Mouse (Mus musculus) embryo, embryonic 11 days (tissue): ENCODE results near the gene Calhm6.
A peak's percentile ranks its signal among the peaks of the same experiment; 100 is the strongest.

Source experiments
- DNase-seq: peaks from one replicate; pipeline ENCODE4 v3.0.0-alpha.2; 2015

Calhm6 gene

DNA sequence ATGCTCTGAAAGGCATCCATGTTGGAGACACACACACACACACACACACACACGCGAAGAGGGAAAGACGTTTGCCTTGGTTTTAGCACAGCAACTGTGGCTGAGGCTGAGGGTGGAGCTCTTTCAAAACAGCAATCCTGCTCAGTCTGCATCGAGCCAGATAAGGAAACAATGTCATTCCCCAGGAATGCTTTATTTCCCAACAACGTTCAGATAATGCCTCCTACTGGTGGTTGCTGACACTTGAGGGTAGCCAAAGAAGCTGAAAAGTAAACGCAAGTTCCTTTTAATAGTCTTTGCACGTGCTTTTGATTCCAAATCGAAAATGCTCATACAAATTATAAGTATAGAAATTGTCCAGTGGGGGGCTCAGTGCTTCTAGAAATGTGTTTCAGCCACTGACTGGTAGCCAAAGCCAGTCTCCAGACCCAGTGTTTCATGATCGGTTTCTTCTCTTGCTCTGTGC lies 31.3 kb downstream of the Calhm6 start, which contains the start of gene Calhm5:
Gene Calhm5 (minus strand): TSS at position 102 of the 466 bp plus-strand sequence.
- peak; percentile 61 for DNase-seq

GRCm38 (mm10) chr10:34095964-34096363 lies 31.8 kb downstream of the Calhm6 start:
- no peak for DNase-seq

- DNase-seq: no peak
Measured at GRCm38 (mm10) chr10:34095147-34095546, 32.6 kb downstream of the Calhm6 start.

DNA sequence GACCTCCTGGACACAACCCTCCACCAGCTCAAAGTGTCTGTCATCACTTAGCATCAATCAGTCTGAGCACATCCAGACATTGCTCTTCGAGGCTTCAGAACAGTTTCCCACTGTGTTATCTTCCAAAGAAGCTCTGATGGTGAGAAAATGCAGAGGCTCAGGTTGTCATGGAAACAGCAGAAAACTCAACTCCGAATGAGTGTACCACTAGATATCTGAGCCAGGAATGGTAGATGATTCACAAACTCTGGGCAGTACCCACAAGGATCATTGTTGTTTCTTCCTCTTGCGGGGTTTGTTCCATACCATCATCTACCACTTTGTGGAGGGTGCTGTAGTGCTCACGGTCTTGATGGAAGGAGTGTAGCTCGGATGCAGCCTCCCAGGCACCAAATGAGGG lies 35.9 kb downstream of the Calhm6 start:
- no peak for DNase-seq

- DNase-seq: no peak
Measured at GRCm38 (mm10) chr10:34090481-34090880, 37.3 kb downstream of the Calhm6 start.

DNA sequence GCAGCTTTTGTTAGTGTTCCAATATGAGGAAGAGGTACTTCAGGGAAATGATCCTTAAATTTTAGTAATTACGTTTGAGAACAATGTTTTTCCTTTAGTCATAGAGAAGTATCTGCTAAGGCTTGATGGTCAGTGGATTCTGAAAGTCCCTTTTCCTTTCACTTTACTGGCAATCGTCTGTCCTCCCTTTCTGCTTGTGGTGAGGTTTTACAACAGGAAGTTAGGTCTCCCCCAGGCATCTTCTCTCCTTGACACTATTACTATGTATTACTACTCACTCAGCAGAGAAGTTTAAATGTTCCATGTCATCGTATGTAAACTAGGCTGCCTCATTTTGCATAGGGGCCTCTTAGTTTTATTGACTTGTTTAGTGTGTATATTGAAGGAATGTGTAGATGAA lies 38.3 kb downstream of the Calhm6 start:
- no peak for DNase-seq

- no peak for DNase-seq
Measured at GRCm38 (mm10) chr10:34088515-34088914, 39.3 kb downstream of the Calhm6 start.

GRCm38 (mm10) chr10:34086514-34086913 lies 41.3 kb downstream of the Calhm6 start:
- DNase-seq: no peak
